Mouse (Mus musculus): ENCODE data around the gene Sfi1. TPM values are rescaled to one million over a fixed set of nuclear protein-coding genes. Genes with fewer than 3 reads are reported as not detected.
"Not testable (repeated sequence)": the region's sequence is repeated elsewhere in the genome, so short reads cannot be mapped to it uniquely, and the experiment has no call there.

Sfi1 gene
- 10 to 100 TPM; 33.1 to 45.9 TPM for polyA plus RNA-seq (2017; shearing (Covaris generic))

DNA sequence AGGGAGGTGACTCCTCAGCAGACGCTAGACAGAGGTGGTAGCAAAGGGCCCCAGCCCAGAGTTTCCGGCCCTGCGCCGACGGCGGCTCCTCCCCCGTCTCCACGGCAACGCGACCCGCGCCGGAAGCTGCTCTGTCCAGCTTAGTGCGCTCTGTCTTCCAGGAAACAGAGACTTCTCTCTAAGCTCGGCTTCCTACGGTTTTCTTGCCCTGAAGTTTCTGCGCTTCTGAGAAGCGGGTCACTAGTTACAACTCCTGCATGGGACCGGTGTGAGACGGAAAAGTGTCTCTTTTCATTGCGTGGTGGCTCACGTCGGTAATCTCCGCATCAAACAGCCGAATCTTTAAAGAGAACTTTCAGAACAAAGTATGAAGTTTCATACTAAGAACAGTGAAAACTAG lies at the start of gene Sfi1:
Gene Sfi1 (minus strand): TSS at position 101 of the 400 bp plus-strand sequence.
- ATAC-seq = no peak

DNA sequence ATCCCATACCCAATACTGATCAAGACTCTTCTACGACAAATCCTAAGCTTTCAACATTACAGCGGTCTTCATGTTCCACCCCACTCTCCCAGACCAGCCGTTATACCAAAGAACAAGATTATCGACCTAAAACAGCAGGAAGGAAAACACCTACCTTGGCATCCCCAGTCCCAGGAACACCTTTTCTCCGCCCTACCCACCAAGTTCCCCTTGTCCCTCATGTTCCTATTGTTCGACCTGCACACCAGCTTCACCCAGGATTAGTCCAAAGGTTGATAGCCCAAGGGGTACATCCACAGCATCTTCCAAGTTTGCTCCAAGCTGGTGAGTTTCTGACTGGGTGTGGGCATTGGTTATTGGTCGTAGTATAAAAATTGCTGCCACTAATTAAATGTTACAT lies 49.1 kb upstream of the Sfi1 start:
- ATAC-seq = no peak

DNA sequence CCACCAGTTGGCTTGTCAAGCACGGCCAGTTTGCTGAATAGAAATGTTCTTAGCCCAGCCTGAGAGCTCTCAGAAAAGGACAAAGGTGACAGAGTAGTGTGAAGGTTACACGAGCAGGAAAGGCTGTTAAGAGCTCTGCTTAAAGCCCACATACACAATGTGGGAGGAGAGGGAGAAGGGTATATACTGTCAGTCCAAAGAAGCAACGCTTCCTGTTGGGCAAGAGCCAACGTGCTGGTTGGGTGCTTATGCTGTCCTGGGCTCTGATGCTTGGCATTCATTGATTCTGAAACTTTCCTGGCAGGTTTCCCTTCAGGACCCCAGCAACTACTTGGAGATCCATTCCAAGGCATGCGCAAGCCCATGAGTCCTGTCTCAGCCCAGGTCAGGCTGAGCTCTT lies 42.0 kb upstream of the Sfi1 start:
- ATAC-seq = no peak

DNA sequence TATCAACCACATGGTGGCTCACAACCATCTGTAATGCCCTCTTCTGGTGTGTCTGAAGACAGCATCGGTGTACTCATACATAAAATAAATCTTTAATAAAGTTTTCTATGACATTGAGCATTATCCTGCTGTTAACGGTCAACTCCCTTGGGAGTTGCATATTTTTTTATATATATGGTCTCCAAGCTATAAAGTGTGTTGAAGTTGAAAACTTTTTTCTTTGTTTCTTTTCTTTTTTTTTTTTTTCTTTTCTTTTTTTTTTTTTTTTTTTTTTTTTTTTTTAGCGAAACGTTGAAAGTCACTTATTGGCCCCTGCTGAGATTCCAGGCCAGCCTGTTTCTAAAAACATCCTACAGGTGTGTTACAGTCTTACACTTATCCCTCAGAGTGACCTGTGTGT lies 40.4 kb upstream of the Sfi1 start:
- ATAC-seq = no peak

DNA sequence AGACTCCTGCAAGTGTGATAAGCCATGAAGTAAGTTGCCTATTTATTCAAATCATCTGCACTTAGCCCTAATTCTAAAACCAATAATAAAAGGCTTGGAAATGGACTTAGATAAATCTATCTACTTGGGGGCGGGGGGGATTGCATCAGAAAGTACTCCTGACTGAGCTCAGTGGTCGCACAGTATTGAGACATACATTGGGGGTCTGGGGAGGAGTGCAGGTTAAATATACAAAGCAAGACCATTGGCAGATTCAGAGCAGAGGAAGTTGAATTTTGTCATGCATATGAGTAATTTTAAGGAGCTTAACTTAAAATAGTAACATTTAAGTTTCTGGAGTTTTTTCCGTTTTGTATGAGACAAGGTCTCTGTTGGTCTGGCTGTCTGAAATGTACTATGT lies 39.0 kb upstream of the Sfi1 start:
- ATAC-seq = no peak

DNA sequence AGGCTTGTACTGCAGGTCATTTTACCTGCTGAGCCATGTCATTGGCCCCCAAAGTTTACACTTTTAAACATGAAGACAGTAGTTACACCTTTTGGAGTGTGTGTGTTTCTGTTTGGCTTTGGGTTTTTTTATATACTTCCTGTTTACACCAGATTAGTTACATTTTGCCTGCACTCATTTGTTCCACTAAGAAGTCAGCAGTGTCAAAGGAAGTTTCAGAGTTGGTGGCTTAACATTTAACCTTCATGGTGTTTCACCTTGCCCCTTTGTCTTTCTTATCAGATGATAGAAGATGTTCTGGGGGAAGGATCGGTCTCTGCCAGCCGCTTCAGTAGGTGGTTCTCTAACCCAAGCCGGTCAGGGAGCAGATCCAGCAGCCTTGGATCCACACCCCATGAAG lies 33.9 kb upstream of the Sfi1 start:
- peak; percentile 86 for ATAC-seq

DNA sequence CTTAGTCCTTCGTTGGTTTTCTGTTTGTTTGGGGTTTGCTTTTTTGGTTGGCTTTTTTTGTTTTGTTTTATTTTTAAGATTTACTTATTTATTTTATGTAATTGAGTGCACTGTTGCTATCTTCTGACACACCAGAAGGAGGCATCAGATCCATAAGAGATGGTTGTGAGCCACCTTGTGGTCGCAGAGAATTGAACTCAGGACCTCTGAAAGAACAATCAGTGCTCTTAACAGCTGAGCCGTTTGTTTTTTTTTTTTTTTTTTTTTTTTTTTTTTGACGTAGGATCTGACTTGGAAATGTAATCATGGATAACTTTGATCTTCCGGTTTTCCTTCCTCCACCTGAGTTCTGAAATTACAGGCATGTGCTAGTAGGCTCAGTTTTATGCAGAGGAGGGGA lies 29.8 kb upstream of the Sfi1 start:
- no peak for ATAC-seq

DNA sequence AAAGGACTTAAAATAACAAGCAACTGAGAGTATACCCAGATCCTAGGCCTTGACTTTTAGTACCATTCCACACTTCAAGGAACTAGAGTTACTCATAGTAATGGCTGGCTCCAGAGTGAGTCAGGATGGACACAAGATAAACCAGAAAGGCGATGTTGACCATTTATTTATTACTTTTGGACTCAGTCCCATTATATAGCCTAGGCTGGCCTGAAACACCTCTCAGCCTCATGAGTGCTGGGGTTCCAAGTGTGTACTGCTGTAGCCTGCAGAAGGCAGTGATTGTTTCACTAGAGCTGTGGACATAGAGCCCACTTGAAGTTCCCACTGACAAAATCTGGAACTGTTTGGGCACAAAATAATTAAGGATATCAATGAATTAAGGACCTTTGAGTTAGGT lies 19.3 kb upstream of the Sfi1 start:
- ATAC-seq = no peak

DNA sequence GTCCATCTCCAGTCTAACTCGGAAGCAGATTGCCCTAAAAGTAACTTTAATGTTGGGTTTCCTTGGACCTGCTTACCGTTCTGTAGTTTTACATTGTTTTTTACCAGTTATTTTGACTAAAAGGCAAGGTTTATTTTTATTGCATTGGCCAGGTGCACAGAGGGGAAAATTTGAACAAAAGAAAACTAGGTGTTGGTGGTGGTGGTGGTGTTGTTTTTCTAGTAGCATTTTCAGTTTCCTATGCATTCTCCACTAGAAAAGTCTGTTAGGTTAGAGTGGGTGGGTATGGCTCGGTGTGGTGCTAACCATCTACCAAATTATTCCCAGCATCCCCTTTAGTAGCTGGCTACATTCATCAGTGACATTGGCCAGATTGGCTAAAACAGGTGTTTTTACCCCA lies 13.5 kb upstream of the Sfi1 start:
- ATAC-seq = no peak

DNA sequence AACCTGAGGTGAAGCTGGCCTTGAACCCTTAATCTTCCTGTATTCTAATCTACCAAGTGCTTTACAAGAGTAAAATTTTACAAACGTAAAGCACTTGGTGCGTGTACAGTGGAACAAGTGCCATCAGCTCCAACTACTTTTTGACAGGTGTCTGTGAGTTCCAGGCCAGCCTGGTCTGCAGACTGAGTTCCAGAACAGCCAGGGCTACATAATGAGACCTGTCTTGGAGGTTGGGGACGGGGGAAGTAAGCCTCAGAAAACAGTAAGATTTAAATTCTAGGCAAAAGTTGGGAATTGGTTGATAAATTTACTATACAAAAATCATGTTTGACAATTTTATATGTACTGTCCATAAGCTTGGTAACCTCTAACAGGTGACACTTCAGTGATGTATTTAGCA lies 11.9 kb upstream of the Sfi1 start:
- ATAC-seq = no peak

DNA sequence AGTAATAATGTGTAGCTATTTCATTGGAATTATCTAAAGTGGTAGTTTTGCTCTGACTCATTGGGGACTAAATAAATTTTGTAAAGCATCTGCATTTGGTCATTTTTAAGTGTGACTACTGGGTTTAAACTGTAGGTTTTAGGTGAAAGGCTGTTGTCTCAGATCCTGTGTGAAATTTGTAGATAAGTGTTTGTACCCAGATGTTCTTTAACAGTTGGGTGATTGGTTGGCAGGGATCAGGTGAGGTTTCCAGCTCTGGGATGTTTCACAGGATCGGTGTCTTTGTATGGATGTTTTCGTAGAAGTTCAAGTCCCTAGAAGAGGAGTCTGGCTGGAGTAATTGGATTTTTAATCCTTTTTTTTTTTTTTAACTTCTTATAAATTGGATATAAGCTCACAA lies 10.5 kb upstream of the Sfi1 start:
- ATAC-seq = no peak

DNA sequence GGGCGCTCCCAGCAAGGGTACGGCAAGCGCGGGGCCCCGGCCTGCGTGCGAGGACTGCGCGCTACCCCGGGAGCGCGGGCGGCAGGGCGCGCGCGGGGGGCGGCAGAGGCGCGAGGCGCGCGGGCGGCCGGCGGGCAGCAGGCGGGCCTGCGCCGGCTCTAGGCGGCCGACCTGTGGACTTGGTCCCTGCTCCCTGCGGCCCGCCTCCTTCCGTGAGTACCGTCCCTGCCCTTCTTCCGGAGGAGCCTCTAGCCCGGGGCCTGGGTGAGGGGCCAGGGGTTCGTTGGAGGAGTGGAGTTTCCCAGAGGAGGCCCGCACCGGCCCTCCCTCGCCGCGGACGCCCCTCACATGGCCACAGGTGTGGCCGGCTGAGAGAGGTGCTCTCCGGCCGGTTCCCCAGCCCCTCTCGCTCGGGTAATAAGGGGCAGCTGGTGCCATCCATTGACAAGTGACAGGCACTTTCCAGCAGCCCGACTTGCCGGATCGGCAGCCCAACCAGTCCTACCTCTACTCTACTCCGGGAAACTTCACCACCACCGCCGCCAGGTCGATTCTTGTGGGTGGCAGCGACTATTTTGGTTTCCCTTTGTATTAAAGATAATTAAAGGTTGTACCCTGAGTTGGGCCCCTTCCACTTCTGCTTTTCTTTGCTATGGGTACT lies 9.6 kb upstream of the Sfi1 start:
- peak; percentile 7 for ATAC-seq

DNA sequence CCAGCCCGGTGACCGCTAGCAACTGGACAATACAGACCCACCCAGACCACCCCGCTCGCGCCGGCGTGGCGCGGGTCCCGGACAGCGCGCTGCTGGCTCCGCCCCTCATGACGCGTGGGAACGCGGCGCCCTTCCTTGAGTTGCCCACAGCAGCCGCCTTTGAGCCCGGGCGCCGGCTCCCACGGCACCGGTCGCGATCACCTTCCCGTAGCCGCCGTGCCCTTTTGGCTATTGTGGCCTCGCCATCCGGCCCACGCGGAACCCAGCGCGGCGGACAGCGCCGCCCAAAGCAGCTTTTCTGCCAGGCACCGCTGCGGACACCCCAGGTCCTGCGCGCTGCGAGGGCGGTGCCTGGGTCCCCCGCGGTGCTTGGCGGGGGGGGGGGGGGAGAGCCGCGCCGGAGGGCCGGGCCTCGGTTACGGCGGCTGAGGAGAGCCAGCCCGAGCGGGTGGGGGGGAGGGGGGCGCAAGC lies 9.0 kb upstream of the Sfi1 start, which contains the start of gene Eif4enif1:
Gene Eif4enif1 (plus strand): TSS at position 162 of the 471 bp plus-strand sequence.
- ATAC-seq = peak; percentile 40

DNA sequence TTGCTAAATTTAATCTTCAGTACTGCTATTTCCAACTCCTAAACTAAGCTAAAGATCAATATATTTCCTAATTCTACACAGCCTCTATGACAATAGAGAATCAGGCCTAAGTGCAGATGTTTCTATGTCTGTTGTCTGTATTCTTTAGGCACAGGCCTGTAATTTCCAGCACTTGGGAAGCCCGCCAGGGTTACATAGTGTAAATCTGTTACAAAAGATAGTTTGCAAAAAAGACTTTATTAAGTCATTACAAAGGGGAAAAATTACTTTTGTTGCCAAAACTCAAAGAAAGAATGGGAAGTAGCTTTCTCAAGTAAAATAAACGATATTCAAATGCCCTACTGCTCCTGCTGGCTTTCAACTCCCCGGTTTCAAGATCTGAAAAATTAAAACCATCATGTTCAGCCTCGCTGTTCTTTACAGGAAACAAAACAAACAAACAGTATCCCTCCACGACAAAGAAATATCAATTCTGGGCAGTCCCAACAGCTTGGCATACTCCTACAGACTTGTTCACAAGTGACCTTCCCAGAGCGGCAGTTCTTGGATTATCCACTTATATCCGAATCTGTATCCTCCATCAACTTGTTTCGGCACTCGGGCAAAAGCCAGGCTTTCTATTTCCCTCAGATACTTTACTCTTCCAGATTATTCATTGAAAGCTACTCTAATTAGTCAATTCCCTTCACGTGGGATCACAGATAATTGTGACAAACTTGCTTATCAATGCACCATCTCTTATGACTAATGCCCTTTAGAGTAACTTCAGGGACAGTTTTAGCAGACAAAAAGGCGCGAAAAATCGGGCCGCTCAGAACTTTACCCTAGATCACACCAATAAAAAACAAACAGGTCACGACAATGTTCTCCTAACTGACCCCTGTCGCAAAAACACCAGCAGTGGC lies 8.3 kb upstream of the Sfi1 start:
- ATAC-seq = peak; percentile 1

DNA sequence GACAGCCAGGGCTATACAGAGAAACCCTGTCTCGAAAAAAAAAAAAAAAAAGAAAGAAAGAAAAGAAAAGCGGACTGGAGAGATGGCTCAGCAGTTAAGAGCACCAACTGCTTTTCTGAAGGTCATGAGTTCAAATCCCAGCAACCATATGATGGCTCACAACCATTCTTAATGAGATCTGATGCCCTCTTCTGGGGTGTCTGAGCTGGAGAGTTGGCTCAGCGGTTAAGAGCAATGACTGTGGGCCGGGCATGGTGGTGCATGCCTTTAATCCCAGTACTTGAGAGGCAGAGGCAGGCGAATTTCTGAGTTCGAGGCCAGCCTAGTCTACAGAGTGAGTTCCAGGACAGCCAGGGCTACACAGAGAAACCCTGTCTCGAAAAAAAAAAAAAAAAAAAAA lies 7.4 kb upstream of the Sfi1 start:
- not testable (repeated sequence) for ATAC-seq

DNA sequence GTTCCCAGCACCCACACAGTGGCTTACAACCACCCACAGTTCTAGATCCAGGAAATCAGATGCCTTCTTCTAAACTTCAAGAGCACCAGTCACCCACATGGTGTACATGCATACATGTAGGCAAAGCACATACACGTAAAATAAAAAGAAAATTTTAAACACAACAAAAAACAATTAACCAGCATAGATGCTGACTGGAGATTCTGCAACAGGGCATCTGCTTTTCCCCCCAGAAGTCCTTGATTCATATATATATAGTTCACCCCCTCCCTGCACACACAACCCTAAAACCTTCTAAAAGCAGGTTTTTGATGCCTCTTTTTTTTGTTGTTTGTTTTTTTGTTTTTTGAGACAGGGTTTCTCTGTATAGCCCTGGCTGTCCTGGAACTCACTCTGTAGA lies 10.6 kb downstream of the Sfi1 start:
- not testable (repeated sequence) for ATAC-seq

DNA sequence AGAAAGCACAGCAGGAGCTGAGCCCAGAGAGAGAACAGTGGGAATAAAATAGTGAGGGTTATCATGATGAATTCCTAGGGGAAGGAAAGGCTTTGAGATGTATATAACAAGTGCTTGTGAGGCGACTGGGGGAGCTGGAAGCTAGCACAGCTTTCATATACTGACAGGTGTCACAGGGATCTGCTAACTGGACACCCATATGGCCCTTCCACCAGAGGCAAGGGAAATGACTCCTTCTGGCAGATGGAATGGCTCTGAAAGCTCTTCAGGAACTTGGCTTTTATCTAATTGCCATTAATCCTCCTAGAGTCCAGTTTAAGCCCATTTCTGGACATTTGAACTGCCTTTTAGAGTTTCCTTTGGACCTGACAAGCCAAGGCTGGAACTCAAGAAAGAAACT lies 11.3 kb downstream of the Sfi1 start:
- not testable (repeated sequence) for ATAC-seq

DNA sequence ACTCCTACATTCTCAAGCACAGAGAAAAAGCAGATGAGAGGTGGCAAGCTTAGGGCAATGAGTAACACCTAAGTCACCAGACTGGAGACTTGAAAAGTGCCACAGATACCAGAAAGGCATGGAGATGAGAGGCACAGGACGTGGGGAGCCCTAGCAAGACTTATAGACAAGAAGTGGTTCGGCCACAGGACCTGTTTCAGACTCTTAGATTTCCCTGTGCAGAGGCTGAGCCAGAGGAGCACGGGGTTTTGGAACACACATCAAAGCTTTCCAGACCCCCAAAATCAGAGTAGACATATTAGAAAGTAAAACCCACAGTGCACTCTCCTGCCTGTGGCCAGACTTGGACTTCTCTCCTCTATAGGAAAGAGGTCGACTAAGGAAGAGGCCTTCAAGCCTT lies 12.0 kb downstream of the Sfi1 start:
- peak; percentile 57 for ATAC-seq

DNA sequence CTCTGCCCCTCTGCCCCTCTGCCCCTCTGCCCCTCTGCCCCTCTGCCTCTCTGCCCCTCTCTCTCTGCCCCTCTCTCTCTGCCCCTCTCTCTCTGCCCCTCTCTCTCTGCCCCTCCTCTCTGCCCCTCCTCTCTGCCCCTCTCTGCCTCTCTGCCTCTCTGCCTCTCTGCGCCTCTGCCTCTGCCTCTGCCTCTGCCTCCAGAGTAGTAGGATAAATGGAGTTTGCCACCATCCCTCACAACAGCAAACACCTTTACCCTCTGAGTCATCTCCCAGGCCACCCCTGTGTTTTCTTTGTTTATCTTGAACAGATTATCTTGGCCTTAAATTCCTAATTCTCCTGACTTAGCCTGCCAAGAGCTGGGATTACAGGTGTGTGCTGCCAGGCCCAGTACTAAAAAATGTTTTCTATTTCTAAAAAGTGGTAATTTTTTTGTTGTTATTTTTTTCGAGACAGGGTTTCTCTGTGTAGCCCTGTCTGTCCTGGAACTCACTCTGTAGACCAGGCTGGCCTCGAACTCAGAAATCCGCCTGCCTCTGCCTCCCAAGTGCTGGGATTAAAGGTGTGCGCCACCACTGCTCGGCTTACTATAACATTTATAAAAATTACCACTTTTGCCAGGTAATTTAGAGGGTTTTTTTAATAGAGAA lies 12.6 kb downstream of the Sfi1 start:
- not testable (repeated sequence) for ATAC-seq

DNA sequence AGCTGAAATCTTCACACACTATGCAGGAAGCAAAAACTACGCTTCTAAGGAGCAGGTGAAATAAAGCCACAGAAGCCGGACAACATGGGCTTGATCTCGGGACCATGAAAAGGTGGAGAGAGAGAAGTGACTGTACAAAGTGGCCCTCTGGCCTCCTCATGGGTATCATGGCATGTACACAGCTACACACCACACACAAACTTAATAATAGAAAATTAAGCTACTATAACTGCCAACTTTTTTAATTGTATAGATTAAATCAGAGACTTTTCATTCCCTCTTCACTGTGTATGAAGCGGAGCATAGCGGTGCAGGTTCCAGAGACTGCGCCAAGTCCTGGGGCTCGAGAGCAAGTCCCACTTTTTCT lies 13.6 kb downstream of the Sfi1 start:
- ATAC-seq = not testable (repeated sequence)

DNA sequence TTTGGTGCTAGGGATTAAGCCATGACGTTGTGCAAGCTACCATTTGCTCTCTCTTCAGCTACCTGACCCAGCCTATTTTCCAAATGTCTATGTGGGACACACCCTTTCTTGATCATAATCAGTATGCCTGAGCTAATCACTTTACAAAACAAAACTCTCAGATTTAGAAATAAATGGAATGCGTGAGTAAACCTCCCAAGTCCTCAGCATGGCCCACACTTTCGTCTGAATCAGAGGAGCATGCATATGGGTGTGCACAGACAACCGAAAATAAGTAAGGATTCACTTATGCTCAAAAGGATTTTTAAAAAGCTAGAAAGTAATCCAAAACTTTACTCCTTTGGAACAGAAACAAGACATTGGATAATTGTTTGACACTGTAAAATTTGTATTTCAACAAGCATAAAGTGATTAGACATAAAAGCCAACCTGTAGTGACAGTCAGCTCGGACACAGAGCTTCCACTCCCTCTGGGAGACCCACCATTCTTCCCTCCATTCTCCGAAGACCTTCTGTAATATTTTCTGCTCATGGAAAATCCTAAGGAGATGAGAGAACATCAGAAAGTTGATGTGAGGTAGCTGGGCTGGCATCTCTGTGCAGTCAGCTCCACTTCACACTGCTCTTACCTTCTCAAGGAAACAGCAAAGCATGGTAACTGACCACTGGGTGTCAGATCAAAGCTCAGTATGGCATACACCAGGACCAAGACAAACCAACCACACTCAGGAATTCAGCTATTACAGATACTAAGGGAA lies 14.1 kb downstream of the Sfi1 start:
- not testable (repeated sequence) for ATAC-seq
